Mouse (Mus musculus) embryonic facial prominence, embryonic 10.5 days (tissue): Measurements from ENCODE around the gene Unc45a. TPM values are rescaled to one million over a fixed set of nuclear protein-coding genes. Genes with fewer than 3 reads are reported as not detected.

Source experiments
- DNase-seq: peaks from one replicate; pipeline ENCODE4 v3.0.0-alpha.2; 2017; ENCODE audit warnings: low spot score
- H3K27ac ChIP-seq: fragments of 300-500 bp; sonication (generic); replicated peaks from 2 replicates; pipeline ENCODE4 v1.5.1; 2016; ENCODE audit warnings: mild to moderate bottlenecking
- H3K27me3 ChIP-seq: fragments of 300-500 bp; sonication (generic); replicated peaks from 2 replicates; pipeline ENCODE4 v1.6.1; 2016; ENCODE audit warnings: low read depth, mild to moderate bottlenecking; ENCODE audit not compliant: poor library complexity, severe bottlenecking
- H3K36me3 ChIP-seq: fragments of 300-500 bp; sonication (generic); replicated peaks from 2 replicates; pipeline ENCODE4 v1.6.1; 2016; ENCODE audit warnings: mild to moderate bottlenecking, moderate library complexity
- H3K4me1 ChIP-seq: fragments of 300-500 bp; sonication (generic); 2 replicates; pipeline ENCODE4 v1.6.1; 2016
- H3K4me3 ChIP-seq: fragments of 300-500 bp; sonication (generic); 2 replicates; pipeline ENCODE4 v1.5.1; 2016; ENCODE audit warnings: mild to moderate bottlenecking, moderate library complexity
- H3K9me3 ChIP-seq: fragments of 300-500 bp; sonication (generic); 2 replicates; pipeline ENCODE4 v1.6.1; 2016; ENCODE audit warnings: mild to moderate bottlenecking
- WGBS: fragments of 180-500 bp; shearing (Covaris S2); methylation state at CpG from one replicate; pipeline ENCODE4 v1.1.7; 2016; 5-methylcytosine and 5-hydroxymethylcytosine counted together
- polyA plus RNA-seq: library from polyadenylated mRNA; unstranded; fragments of >200 nt; fragmentation: Nextera tagmentation; extraction: Ambion mirVana; gene quantifications from 2 replicates; pipeline ENCODE4 v1.2.1, GENCODE M21; 2016

Gene Unc45a
- polyA plus RNA-seq = 51.3 and 53.3 TPM in 2 replicates

DNA sequence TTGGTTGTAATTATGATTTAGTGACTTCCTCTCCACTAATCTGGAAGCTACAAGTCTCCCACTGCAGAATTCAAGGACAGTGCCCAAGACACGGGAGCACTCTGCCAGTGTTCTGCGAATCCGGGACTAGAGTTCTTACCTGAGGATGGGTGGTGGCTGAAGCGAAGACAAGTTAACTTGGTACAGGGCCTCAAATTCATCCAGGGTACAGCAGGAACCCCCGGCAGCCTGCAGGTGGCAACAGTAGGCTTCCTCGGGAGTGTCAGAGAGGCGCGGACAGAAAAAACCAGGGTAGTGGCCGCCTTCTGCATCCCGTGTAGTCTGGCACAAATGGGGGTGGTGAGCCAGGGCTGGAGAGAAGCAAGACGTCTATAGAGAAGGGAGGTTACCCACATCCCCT, at the start of gene Unc45a:
TSS of gene Unc45a (minus strand) at position 213 of the 400 bp plus-strand sequence.
- Histone ChIP-seq H3K9me3 (no peaks in the 10 kb centered on the region), H3K27ac (peak within 1 kb of the TSS; percentile 88), H3K36me3 (peaks cover 31% of the 10 kb centered on the region), H3K27me3 (peaks cover 12% of the 10 kb centered on the region), H3K4me3 (peak within 1 kb of the TSS; percentile 79), H3K4me1 (peaks cover 41% of the 10 kb centered on the region)
- peak; percentile 86 for DNase-seq
- 3% methylated on average over 11 of the region's 11 CpGs for WGBS

DNA sequence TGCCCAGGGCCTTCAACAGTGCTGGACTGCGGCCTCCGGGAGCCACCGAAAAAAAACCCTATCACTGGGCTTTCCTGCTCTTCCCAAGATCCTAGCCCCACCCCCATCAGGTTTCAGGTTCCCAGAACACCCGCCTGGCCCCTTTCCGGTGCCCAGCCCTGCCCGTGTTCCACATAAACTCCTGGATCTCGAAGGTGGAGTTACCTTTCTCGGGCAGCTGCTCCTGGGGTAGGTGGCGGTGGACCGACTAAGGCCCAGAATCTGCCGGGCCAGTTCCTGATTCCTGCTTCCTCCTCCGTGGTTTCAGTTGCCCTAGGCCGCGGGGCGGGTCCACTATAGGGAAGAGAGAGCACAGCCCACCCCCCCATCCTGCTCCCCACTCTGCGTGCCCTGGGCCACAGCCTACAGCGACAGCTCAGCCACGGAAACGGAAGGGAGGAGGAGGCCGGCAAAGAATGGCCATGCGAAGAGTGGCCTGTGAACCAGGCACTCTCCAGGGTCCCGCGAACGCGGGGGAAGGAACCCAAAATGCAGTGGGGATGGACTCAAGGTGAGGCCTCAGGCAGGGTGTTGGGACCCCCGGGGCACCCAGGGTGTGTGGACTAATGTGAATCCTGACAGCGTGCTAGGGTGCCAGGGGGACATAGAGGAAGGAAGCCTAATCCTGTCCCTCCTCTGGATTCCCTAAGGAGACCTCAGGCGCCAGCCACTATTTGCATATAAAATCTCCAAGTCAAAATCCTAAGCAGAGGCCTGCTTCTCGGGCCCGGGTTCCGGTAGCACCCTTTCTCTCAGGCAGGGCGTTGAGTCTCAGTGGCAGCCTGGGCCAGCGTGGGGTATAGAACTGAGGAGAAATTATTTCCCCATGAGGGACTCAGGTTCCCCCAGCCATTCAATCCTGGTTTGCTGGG, 47.1 kb upstream of the Unc45a start, which contains the start of gene Fes:
TSS of gene Fes (minus strand) at position 314 of the 911 bp plus-strand sequence.
- Histone ChIP-seq H3K4me1 (peaks cover 31% of the 10 kb centered on the region), H3K27ac (peak within 1 kb of the TSS; percentile 85), H3K27me3 (peaks cover 31% of the 10 kb centered on the region), H3K9me3 (no peaks in the 10 kb centered on the region), H3K4me3 (peak within 1 kb of the TSS; percentile 57), H3K36me3 (peaks cover 37% of the 10 kb centered on the region)
- WGBS = 5% methylated on average over 33 of the region's 33 CpGs
- peak; percentile 71 for DNase-seq

DNA sequence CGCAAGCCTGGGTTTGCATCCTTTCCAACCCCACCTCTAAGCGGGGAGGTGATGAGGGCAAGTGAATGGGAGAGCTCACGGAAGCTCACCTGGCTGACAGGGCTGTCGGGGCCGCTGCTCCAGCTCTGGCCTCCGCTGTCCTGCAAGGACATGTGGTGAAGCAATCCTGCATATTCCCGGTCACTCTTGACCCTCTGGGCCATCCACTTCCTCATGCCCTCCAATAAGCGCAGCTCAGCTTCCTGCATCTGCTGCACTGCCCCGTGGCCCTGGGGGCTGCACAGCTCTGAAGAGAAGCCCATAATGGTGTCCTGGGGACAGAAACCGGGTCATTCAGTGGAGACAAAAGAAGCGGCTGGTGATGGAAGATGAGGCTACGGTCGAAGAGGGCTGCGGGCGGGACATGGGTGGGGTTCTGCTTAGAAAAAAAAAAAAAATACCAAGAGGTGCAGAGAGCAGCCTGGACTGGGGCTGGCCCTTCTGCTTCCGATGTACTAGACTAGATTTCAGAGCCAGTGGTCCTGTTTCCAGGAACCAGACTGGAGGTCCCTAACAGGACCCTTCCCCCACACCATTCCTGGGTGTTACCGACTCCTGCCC, 46.3 kb upstream of the Unc45a start:
- peaks cover 38% of the 10 kb centered on the region for H3K27me3 ChIP-seq
- DNase-seq = peak; percentile 28
- H3K4me1 ChIP-seq = peaks cover 39% of the 10 kb centered on the region
- H3K27ac ChIP-seq = peak overlapping the region; percentile 85
- H3K4me3 ChIP-seq = peak overlapping the region; percentile 57
- peaks cover 37% of the 10 kb centered on the region for H3K36me3 ChIP-seq
- 17% methylated on average over 17 of the region's 17 CpGs for WGBS
- H3K9me3 ChIP-seq = no peaks in the 10 kb centered on the region

DNA sequence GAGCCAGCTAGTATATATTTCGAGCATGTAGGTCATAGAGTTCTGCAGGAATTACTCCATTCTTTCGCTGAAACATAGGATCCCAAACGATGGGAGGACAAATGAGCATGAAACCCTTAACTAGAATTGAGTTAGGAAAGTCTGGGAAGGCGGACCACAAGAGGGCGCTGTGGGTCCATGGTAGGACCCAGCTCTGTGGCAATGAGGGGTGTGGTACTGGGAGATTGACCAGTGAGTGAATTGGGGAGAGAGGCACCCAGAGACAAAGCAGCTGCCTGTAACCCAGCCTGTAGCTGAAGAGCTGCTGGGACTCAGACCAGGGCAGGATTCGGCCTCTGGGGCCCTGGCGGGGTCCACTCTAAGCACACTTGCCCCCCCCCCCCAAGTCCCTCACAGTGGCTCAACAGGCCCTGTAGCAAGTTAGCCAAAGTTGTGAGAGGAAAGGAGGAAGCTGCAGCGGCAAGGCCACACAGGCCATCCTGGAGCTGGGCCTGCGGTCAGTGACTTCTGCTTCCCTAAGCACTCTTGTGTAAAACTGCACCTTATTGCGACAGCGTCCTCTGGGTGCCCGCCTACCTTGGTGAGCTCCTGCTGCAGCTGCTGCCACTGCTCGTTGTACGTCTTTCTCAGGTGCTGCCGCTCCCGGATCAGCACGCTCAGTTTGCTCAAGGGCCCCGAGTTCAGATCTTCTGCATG, 45.6 kb upstream of the Unc45a start:
- Histone ChIP-seq H3K36me3 (peaks cover 30% of the 10 kb centered on the region), H3K9me3 (no peaks in the 10 kb centered on the region), H3K4me3 (peak overlapping the region; percentile 57), H3K27ac (peak overlapping the region; percentile 85), H3K27me3 (peaks cover 46% of the 10 kb centered on the region), H3K4me1 (peaks cover 41% of the 10 kb centered on the region)
- 35% methylated on average over 18 of the region's 18 CpGs for WGBS
- DNase-seq = peak; percentile 92

DNA sequence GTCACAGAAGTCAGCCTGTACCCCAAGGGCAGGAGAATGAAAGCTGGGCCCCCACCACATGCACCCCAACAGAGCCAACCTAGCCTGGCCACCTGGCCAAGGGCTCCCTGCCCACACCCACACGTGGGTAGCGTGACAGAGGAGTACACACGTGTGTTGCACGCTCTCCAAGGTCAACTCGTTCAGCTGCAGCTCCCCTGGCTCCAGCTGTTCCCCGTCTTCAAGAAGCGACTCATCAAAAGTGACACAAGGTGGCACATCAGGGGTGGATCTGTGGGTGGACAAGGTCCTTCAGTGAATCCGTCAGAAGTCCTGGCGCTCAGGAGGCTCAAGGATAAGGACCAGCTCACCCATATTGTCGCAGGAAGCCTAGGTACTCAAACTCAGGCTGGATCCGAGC, 42.1 kb upstream of the Unc45a start:
- Histone ChIP-seq H3K27me3 (peaks cover 47% of the 10 kb centered on the region), H3K4me3 (no peak overlapping the region), H3K27ac (no peak overlapping the region), H3K9me3 (no peaks in the 10 kb centered on the region), H3K36me3 (peaks cover 15% of the 10 kb centered on the region; the same call in 1 of the 2 replicates), H3K4me1 (peaks cover 30% of the 10 kb centered on the region)
- DNase-seq = no peak
- WGBS = 74% methylated on average over 11 of the region's 11 CpGs

DNA sequence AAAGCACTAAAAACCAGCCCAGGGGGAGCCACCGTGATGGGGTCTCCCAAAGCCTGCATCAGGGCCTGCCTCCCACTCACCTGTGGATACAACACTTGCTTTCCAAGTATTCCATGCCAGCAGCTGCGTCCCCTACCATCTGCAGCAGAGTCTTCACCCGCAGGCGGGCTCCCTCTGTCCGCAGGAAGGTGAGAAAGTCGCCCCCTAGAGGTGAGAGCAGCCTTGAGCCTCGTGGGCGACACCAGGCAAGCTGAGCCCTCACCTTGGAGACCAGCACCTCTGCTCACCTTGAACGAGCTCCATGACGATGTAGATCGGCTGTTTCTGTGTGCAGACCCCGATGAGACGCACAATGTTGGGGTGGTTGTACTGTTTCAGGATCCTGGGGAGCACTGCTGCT, 38.7 kb upstream of the Unc45a start:
- Histone ChIP-seq H3K27me3 (peaks cover 32% of the 10 kb centered on the region), H3K9me3 (no peaks in the 10 kb centered on the region), H3K27ac (no peak overlapping the region), H3K4me3 (no peak overlapping the region), H3K36me3 (peaks cover 15% of the 10 kb centered on the region; the same call in 1 of the 2 replicates), H3K4me1 (peaks cover 18% of the 10 kb centered on the region)
- peak; percentile 51 for DNase-seq
- 67% methylated on average over 13 of the region's 13 CpGs for WGBS

DNA sequence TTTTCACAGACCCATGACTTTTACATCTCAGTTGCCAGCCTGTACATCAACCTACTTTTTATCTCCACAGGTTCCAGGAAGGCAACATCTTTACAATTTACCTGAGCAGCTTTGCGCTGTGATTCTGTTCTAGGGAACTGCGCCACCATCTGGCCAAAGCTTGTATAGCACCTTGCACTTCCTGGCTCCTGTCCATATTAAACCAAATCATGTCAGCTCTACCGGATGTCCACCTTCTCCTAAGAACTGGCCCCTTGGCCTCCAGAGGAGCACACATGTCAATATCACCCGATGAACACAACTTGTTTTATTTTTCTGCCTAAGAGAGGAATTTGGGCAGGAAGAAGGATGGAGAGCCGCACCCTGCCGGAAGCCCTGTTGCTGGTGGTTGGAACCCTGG, 36.7 kb upstream of the Unc45a start:
- H3K27ac ChIP-seq = no peak overlapping the region
- H3K4me3 ChIP-seq = no peak overlapping the region
- peaks cover 10% of the 10 kb centered on the region; the same call in 1 of the 2 replicates for H3K36me3 ChIP-seq
- no peaks in the 10 kb centered on the region for H3K9me3 ChIP-seq
- peaks cover 25% of the 10 kb centered on the region for H3K27me3 ChIP-seq
- peaks cover 11% of the 10 kb centered on the region for H3K4me1 ChIP-seq
- peak; percentile 72 for DNase-seq
- 38% methylated on average over 6 of the region's 6 CpGs for WGBS

DNA sequence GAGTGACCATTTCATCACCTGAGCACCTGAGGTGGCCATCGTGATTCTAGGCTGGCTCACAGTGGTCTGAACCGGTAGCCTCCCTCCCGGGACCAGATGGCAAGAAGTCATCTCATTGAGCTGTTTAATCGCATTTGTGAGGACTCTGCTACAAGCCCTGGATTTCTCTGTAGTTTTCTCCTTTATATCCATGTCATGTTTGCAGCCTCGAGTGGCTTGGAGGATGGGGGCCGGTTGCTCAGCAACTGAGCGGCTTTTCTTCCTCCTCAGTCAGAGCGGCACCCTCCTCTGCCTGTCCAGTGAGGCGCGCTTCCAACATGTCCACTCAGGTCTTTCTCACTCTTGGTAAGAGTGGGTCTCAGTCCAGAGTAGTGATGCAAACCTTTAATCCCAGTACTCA, 35.4 kb upstream of the Unc45a start:
- no peak overlapping the region for H3K4me3 ChIP-seq
- 85% methylated on average over 10 of the region's 10 CpGs for WGBS
- no peaks in the 10 kb centered on the region for H3K9me3 ChIP-seq
- peaks cover 7% of the 10 kb centered on the region; the same call in 1 of the 2 replicates for H3K36me3 ChIP-seq
- peaks cover 5% of the 10 kb centered on the region; the same call in 1 of the 2 replicates for H3K4me1 ChIP-seq
- H3K27ac ChIP-seq = no peak overlapping the region
- peaks cover 17% of the 10 kb centered on the region for H3K27me3 ChIP-seq
- DNase-seq = no peak

DNA sequence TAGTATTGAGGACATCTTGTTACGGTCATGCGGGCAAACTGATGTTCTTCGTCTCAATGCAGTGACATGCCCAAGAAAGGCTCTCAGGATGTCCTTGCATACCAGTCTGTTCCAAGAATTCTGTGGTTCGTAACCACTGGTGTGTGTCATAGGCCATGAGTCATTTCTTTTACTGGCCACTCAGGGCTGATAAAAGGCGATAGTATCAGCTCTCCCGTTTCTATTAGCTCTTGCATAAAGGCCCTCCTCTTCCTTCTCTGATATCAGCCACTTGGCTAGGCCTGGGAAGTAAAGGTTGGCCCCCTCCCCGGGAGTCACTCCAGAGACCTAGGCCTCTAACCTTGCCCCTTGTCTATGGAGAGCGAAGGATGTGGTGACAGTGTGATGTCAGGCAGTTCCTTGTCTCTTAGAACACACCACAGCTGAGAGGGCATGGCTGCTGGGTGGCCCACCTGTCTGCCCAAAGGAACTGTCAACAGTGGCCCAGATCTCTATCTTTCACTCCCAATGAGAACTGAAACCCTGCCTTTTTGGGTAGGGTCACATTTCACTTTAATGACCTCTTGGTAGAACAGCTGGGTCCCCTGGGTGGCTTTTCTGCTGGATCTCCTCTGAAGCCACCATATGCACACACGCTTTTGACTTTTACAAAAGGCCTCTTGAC, 34.7 kb upstream of the Unc45a start:
- no peak for DNase-seq
- no peak overlapping the region for H3K27ac ChIP-seq
- WGBS = 86% methylated on average over 9 of the region's 9 CpGs
- peaks cover 7% of the 10 kb centered on the region; the same call in 1 of the 2 replicates for H3K36me3 ChIP-seq
- peaks cover 12% of the 10 kb centered on the region; the same call in 1 of the 2 replicates for H3K27me3 ChIP-seq
- H3K9me3 ChIP-seq = no peaks in the 10 kb centered on the region
- no peak overlapping the region for H3K4me3 ChIP-seq
- H3K4me1 ChIP-seq = peaks cover 9% of the 10 kb centered on the region; the same call in 1 of the 2 replicates

DNA sequence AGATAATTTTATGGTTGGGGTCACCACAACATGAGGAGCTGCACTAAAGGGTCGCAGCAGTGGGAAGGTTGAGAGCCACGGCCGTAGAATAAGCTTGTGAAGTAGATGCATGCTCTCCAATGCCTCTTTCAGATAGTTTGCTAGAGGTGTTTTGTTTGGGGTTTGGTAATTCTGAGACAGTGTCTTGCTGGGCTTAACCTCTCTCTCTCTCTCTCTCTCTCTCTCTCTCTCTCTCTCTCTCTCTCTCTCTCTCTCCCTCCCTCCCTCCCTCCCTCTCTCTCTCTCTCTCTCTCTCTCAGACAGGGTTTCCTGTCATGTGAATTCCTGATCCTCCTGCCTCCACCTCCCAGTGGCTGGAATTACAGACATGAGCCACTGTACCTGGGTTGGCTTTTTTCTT, 33.9 kb upstream of the Unc45a start:
- Histone ChIP-seq H3K4me1 (peaks cover 17% of the 10 kb centered on the region), H3K4me3 (no peak overlapping the region), H3K27me3 (peaks cover 12% of the 10 kb centered on the region; the same call in 1 of the 2 replicates), H3K9me3 (no peaks in the 10 kb centered on the region), H3K36me3 (peaks cover 7% of the 10 kb centered on the region; the same call in 1 of the 2 replicates), H3K27ac (no peak overlapping the region)
- no peak for DNase-seq
- whole genome bisulfite sequencing = 90% methylated on average over 3 of the region's 3 CpGs

DNA sequence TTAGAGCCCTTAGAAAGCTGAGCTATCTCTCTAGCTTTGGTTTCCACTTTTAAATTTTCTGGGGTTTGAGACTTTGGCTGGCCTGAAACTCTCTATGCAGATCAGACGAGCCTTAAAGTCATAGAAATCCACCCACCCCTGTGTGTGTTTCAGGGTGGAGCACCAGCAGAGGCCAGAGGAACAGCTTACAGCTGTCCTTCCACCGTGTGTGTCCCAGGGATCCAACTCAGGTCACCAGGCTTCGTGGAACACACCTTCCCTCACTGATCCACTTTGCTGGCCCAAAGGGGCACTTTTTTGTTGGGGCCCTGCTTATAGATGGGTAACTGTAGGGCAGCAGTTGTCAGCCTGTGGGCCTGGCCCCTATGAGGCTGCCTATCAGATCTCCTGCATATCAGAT, 33.5 kb upstream of the Unc45a start:
- peaks cover 4% of the 10 kb centered on the region; the same call in 1 of the 2 replicates for H3K36me3 ChIP-seq
- peaks cover 12% of the 10 kb centered on the region; the same call in 1 of the 2 replicates for H3K27me3 ChIP-seq
- H3K27ac ChIP-seq = no peak overlapping the region
- no peak for DNase-seq
- 66% methylated on average over 3 of the region's 3 CpGs for WGBS
- no peaks in the 10 kb centered on the region for H3K9me3 ChIP-seq
- H3K4me3 ChIP-seq = no peak overlapping the region
- H3K4me1 ChIP-seq = peaks cover 22% of the 10 kb centered on the region
